Mouse (Mus musculus) heart, embryonic 16.5 days (tissue): ENCODE results near the gene Zmynd10. TPM values are rescaled to one million over a fixed set of nuclear protein-coding genes. Genes with fewer than 3 reads are reported as not detected.

Experiments used
- ATAC-seq: fragments of 200-750 bp; cut with Nextera tagmentation; replicated peaks from 2 replicates; pipeline ENCODE4 v1.8.0; 2017; ENCODE audit warnings: moderate number of reproducible peaks; ENCODE audit not compliant: insufficient read depth, low FRiP score; ENCODE audit errors: extremely low read depth
- H3K27ac ChIP-seq: fragments of 300-500 bp; sonication (generic); 2 replicates; pipeline ENCODE4 v1.5.1; 2014; ENCODE audit warnings: mild to moderate bottlenecking, low read length, control low read depth, moderate library complexity
- H3K27me3 ChIP-seq: fragments of 300-500 bp; sonication (generic); 2 replicates; pipeline ENCODE4 v1.6.1; 2014; ENCODE audit warnings: low read length, mixed read lengths; ENCODE audit not compliant: control insufficient read depth, insufficient read depth
- H3K36me3 ChIP-seq: fragments of 300-500 bp; sonication (generic); 2 replicates; pipeline ENCODE4 v1.6.1; 2014; ENCODE audit not compliant: control insufficient read depth, insufficient read depth
- H3K4me1 ChIP-seq: fragments of 300-500 bp; sonication (generic); 2 replicates; pipeline ENCODE4 v1.6.1; 2014; ENCODE audit warnings: low read length, mixed read lengths; ENCODE audit not compliant: control insufficient read depth, insufficient read depth
- H3K4me2 ChIP-seq: fragments of 300-500 bp; sonication (generic); 2 replicates; pipeline ENCODE4 v1.6.1; 2014; ENCODE audit warnings: low read depth, mild to moderate bottlenecking, control low read depth, low read length
- H3K4me3 ChIP-seq: fragments of 300-500 bp; sonication (generic); 2 replicates; pipeline ENCODE4 v1.5.1; 2014; ENCODE audit warnings: mild to moderate bottlenecking, control low read depth, low read length
- H3K9ac ChIP-seq: fragments of 300-500 bp; sonication (generic); 2 replicates; pipeline ENCODE4 v1.6.1; 2014; ENCODE audit warnings: low read length, control low read depth
- H3K9me3 ChIP-seq: fragments of 300-500 bp; sonication (generic); replicated peaks from 2 replicates; pipeline ENCODE4 v1.6.1; 2016; ENCODE audit warnings: low read length; ENCODE audit not compliant: control insufficient read depth
- WGBS: fragments of 180-500 bp; shearing (Covaris S2); extraction: QIAGEN DNeasy Blood & Tissue Kit; methylation state at CpG from one replicate; pipeline ENCODE4 v1.1.7; 2014; 5-methylcytosine and 5-hydroxymethylcytosine counted together
- polyA plus RNA-seq: library from polyadenylated mRNA; unstranded; fragments of >200 nt; fragmentation: Nextera tagmentation; extraction: Ambion mirVana; gene quantifications from 2 replicates; pipeline ENCODE4 v1.2.1, GENCODE M21; 2015

Zmynd10 gene
- polyA plus RNA-seq: 1.7 and 2.5 TPM in 2 replicates

- Histone ChIP-seq H3K36me3 (peaks cover 9% of the 10 kb centered on the region), H3K4me3 (peak within 1 kb of the TSS; percentile 32), H3K9me3 (no peaks in the 10 kb centered on the region), H3K4me1 (peaks cover 35% of the 10 kb centered on the region), H3K27ac (peak within 1 kb of the TSS; percentile 58), H3K9ac (peak within 1 kb of the TSS; percentile 15; the same call in 1 of the 2 replicates), H3K27me3 (peaks cover 8% of the 10 kb centered on the region), H3K4me2 (peak within 1 kb of the TSS; percentile 41)
- peak; percentile 33; the same call in 1 of the 2 replicates for ATAC-seq
- 2% methylated on average over 20 of the region's 20 CpGs for WGBS
These were observed at the start of gene Zmynd10 for GRCm38 (mm10) chr9:107547026-107547425. TSS of gene Zmynd10 (plus strand) at chr9:107547298.

GRCm38 (mm10) chr9:107500708-107501286, 46.3 kb upstream of the Zmynd10 start:
- H3K27me3 ChIP-seq: no peaks in the 10 kb centered on the region; the same call in 1 of the 2 replicates
- H3K9ac ChIP-seq: no peak overlapping the region
- H3K4me1 ChIP-seq: 0 out of 2 replicates have a peak, but pooled peaks cover 3% of the 10 kb centered on the region
- H3K9me3 ChIP-seq: no peaks in the 10 kb centered on the region
- 55% methylated on average over 3 of the region's 3 CpGs for WGBS
- ATAC-seq: no peak
- no peaks in the 10 kb centered on the region for H3K36me3 ChIP-seq
- no peak overlapping the region for H3K4me3 ChIP-seq
- H3K4me2 ChIP-seq: no peak overlapping the region
- no peak overlapping the region for H3K27ac ChIP-seq

- Histone ChIP-seq H3K27ac (no peak overlapping the region), H3K4me1 (0 out of 2 replicates have a peak, but pooled peaks cover 3% of the 10 kb centered on the region), H3K4me3 (no peak overlapping the region), H3K27me3 (no peaks in the 10 kb centered on the region; the same call in 1 of the 2 replicates), H3K36me3 (no peaks in the 10 kb centered on the region), H3K9me3 (no peaks in the 10 kb centered on the region), H3K9ac (no peak overlapping the region), H3K4me2 (no peak overlapping the region)
- 82% methylated on average over 12 of the region's 12 CpGs for WGBS
- ATAC-seq: no peak
These were observed 44.8 kb upstream of the Zmynd10 start for GRCm38 (mm10) chr9:107502131-107502846.

DNA sequence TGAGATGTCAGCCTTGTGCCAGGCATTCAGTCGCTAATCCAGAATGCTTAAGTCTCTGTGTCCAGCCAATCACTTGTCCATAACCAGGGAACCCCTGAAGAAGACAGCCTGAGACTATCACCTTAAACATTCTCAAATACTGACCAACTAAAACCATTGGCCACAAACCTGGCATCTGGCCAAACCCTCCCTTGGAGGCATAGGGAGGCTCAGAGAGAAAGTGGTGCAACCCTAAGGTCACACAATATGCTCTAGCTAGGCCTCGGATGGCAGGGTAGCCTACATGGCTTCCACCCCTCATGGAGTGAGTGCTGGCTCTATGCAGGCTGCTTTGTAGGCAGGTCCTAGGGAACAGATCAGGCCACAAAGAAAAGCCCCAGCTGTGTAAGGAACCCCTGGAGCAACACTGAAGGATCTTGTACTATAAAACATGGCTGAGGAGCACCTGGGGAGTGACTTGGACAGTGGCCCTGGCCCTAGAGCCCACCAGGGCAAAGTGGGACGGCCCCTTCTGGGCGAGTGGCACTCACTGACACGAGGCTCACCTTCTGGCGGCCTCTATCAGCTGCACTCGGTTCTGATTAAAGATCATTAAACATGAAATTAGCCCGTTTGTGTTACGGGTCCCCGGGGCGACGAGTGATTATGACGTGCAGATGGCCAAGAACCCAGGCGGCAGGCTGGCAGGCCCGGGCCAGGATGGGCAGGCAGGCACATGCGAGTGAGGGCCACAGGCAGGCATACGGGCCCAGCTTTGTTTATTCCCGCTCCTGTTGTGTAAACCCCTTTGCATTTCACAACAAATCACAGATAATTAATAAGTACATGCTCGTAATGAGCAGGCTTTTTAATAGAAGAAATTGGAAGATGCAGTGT, 42.2 kb upstream of the Zmynd10 start:
- Histone ChIP-seq H3K4me3 (no peak overlapping the region), H3K9me3 (no peaks in the 10 kb centered on the region), H3K4me1 (0 out of 2 replicates have a peak, but pooled peaks cover 3% of the 10 kb centered on the region), H3K4me2 (no peak overlapping the region), H3K27ac (no peak overlapping the region), H3K9ac (no peak overlapping the region), H3K36me3 (no peaks in the 10 kb centered on the region), H3K27me3 (no peaks in the 10 kb centered on the region; the same call in 1 of the 2 replicates)
- 77% methylated on average over 19 of the region's 19 CpGs for WGBS
- ATAC-seq: no peak

DNA sequence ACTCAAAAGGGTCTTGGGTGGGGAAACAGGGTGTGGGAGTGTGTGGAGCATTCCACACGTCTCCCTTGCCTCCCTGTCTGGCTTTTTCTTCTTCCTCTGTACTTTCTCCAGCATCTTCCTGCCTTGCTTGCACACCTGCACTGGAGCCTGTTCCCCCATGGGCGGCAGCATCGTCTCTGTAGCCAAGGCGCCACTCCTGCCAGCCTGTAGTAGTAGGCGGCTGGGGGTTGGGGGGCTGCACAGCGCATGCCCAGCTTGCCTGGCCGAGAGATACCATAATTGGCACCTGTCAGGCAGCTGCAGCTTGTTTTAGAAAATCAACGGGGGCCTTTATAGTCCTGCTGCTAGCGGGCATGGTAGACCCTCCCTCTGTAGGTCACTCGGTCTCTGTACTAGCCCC, 38.8 kb upstream of the Zmynd10 start:
- ATAC-seq: no peak
- H3K36me3 ChIP-seq: no peaks in the 10 kb centered on the region
- no peak overlapping the region for H3K4me2 ChIP-seq
- 61% methylated on average over 10 of the region's 10 CpGs for WGBS
- no peaks in the 10 kb centered on the region for H3K4me1 ChIP-seq
- no peak overlapping the region for H3K4me3 ChIP-seq
- no peak overlapping the region for H3K9ac ChIP-seq
- H3K27me3 ChIP-seq: no peaks in the 10 kb centered on the region; the same call in 1 of the 2 replicates
- H3K27ac ChIP-seq: no peak overlapping the region
- H3K9me3 ChIP-seq: no peaks in the 10 kb centered on the region

GRCm38 (mm10) chr9:107510384-107511100, 36.6 kb upstream of the Zmynd10 start:
- no peak overlapping the region for H3K27ac ChIP-seq
- no peaks in the 10 kb centered on the region for H3K27me3 ChIP-seq
- 80% methylated on average over 14 of the region's 14 CpGs for WGBS
- no peak for ATAC-seq
- H3K36me3 ChIP-seq: no peaks in the 10 kb centered on the region
- H3K9me3 ChIP-seq: no peaks in the 10 kb centered on the region
- H3K9ac ChIP-seq: no peak overlapping the region
- no peak overlapping the region for H3K4me2 ChIP-seq
- H3K4me3 ChIP-seq: no peak overlapping the region
- no peaks in the 10 kb centered on the region for H3K4me1 ChIP-seq

DNA sequence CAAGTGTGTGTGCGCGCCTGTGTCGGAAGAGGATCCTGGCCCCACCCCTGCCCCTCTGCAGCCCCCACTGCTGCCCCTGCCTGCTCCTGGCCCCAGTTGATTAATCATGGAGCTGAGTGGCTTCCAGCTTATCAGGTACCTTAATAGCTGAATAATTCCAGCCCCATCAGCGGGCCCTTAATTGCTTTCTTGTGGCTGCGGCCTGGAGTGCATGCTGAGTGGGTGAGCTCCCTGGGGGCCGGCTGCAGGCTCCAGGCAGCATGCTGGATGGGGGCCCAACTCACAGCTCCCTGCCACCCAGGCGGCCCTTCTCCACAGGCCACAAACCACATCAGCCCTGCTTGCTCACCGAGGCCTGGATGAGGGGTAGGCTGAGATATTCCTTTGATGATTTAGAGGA, 35.7 kb upstream of the Zmynd10 start:
- WGBS: 45% methylated on average over 8 of the region's 8 CpGs
- Histone ChIP-seq H3K9me3 (no peaks in the 10 kb centered on the region), H3K27me3 (no peaks in the 10 kb centered on the region), H3K36me3 (no peaks in the 10 kb centered on the region), H3K4me3 (no peak overlapping the region), H3K9ac (no peak overlapping the region), H3K4me2 (no peak overlapping the region), H3K27ac (no peak overlapping the region), H3K4me1 (no peaks in the 10 kb centered on the region)
- ATAC-seq: no peak

- Histone ChIP-seq H3K4me3 (no peak overlapping the region), H3K4me2 (no peak overlapping the region), H3K27me3 (no peaks in the 10 kb centered on the region), H3K4me1 (no peaks in the 10 kb centered on the region), H3K9me3 (no peaks in the 10 kb centered on the region), H3K36me3 (no peaks in the 10 kb centered on the region), H3K9ac (no peak overlapping the region), H3K27ac (no peak overlapping the region)
- 84% methylated on average over 16 of the region's 16 CpGs for WGBS
- ATAC-seq: no peak
These were observed 34.8 kb upstream of the Zmynd10 start for GRCm38 (mm10) chr9:107512326-107512725.
